In the genomic region with DNA sequence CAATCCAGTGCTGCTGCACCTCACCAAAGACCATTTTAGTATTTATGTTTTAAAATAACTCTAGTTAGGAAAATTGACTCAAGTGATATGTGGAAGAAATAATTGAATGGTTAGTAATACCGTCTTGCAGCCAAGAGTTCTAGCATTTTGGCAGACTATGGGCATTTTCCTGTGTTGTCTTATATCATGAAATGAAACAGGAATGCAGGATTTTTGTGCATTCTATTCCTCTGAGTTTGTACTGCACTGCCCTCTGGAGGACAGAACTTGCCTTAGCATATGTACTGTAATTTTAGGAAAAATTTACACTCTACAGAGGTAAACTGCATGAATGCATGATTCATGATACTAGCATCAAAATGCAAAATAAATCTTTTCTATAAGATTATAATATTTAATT, we compare ENCODE assay signal across 8 mouse cellular contexts.
DNase-seq lines count a peak whose midpoint lies in the region; ATAC-seq and TF ChIP-seq lines count a peak whose summit lies in the region.

No protein-coding gene starts in this region.

- no peak overlapping the region for H3K27ac ChIP-seq in intestine, embryonic 14.5 days (ENCODE audit: low read depth)
- no peak overlapping the region for H3K27ac ChIP-seq in intestine, embryonic 15.5 days
- H3K27ac ChIP-seq in limb, embryonic 14.5 days (replicated peaks; ENCODE audit: low read depth, low read length), result no peak overlapping the region

- no peak overlapping the region for H3K4me2 ChIP-seq in intestine, embryonic 14.5 days (ENCODE audit: low read length)
- no peak overlapping the region for H3K4me2 ChIP-seq in intestine, embryonic 15.5 days (replicated peaks)
- no peak overlapping the region for H3K4me2 ChIP-seq in limb, embryonic 14.5 days (replicated peaks; ENCODE audit: low read depth, low read length, severe bottlenecking)

- no peaks in the 10 kb centered on the region for H3K27me3 ChIP-seq in intestine, embryonic 14.5 days (replicated peaks; ENCODE audit: control insufficient read depth, insufficient read depth, low read length)
- no peaks in the 10 kb centered on the region for H3K27me3 ChIP-seq in intestine, embryonic 15.5 days (replicated peaks)
- no peaks in the 10 kb centered on the region for H3K27me3 ChIP-seq in limb, embryonic 14.5 days (ENCODE audit: control insufficient read depth, insufficient read depth, low read length)

- H3K4me1 ChIP-seq in intestine, embryonic 14.5 days (replicated peaks; ENCODE audit: control insufficient read depth, insufficient read depth, low read length), result no peaks in the 10 kb centered on the region
- H3K4me1 ChIP-seq in intestine, embryonic 15.5 days (replicated peaks), result no peaks in the 10 kb centered on the region
- H3K4me1 ChIP-seq in limb, embryonic 14.5 days (ENCODE audit: control insufficient read depth, insufficient read depth, low read length), result no peaks in the 10 kb centered on the region

- no peak overlapping the region for H3K9ac ChIP-seq in intestine, embryonic 14.5 days (ENCODE audit: low read length)
- no peak overlapping the region for H3K9ac ChIP-seq in intestine, embryonic 15.5 days
- H3K9ac ChIP-seq in limb, embryonic 14.5 days (ENCODE audit: low read depth, low read length, severe bottlenecking), result no peak overlapping the region

- no peak for TF ChIP-seq POLR2A in limb, embryonic 14.5 days (IDR thresholded peaks at IDR 0.05; ENCODE audit: borderline replicate concordance, extremely low read depth, insufficient read depth, insufficient read length)

- no peak; the same call in 1 of the 2 replicates for ATAC-seq in intestine, embryonic 14.5 days (replicated peaks; ENCODE audit: low FRiP score, low TSS enrichment, low read depth)
- ATAC-seq in intestine, embryonic 15.5 days, result no peak; the same call in 1 of the 2 replicates
- ATAC-seq in limb, embryonic 14.5 days (ENCODE audit: low FRiP score, low read depth), result peak; percentile 57
- no peak for ATAC-seq in monocyte, adult 5-6 weeks (replicated peaks; ENCODE audit: insufficient number of reproducible peaks, low FRiP score, low TSS enrichment, poor library complexity, severe bottlenecking)

- no peaks in the 10 kb centered on the region for H3K9me3 ChIP-seq in intestine, embryonic 14.5 days (ENCODE audit: control insufficient read depth, low read length)
- H3K9me3 ChIP-seq in intestine, embryonic 15.5 days, result no peaks in the 10 kb centered on the region
- H3K9me3 ChIP-seq in limb, embryonic 14.5 days (ENCODE audit: control insufficient read depth, low read length), result no peaks in the 10 kb centered on the region

- H3K4me3 ChIP-seq in intestine, embryonic 14.5 days (ENCODE audit: low read depth, low read length), result no peak overlapping the region
- no peak overlapping the region for H3K4me3 ChIP-seq in intestine, embryonic 15.5 days (replicated peaks)
- no peak overlapping the region for H3K4me3 ChIP-seq in limb, embryonic 14.5 days (replicated peaks; ENCODE audit: low read length)

- 19% methylated on average over 1 of the region's 1 CpGs for WGBS in intestine, embryonic 14.5 days
- WGBS in intestine, embryonic 15.5 days, result 34% methylated on average over 1 of the region's 1 CpGs
- WGBS in limb, embryonic 14.5 days, result 27% methylated on average over 1 of the region's 1 CpGs

- DNase-seq in intestine, embryonic 14.5 days (ENCODE audit: low spot score), result peak; percentile 60
- peak; percentile 84 for DNase-seq in NIH3T3 (ENCODE audit: low read depth)
- peak; percentile 34 to 73 for DNase-seq in cerebellum, postnatal 25 days
- DNase-seq in induced T-regulatory cell, adult 2 months (ENCODE audit: low read depth), result peak; percentile 8
- peak; percentile 83 for DNase-seq in limb, embryonic 14.5 days (ENCODE audit: low spot score)
- DNase-seq in right cerebral cortex, postnatal 36 days (ENCODE audit: low spot score in 2 of 2), result peak; percentile 11 to 14

- no peaks in the 10 kb centered on the region for H3K36me3 ChIP-seq in intestine, embryonic 14.5 days (ENCODE audit: control insufficient read depth, insufficient read depth, low read length)
- no peaks in the 10 kb centered on the region for H3K36me3 ChIP-seq in intestine, embryonic 15.5 days
- no peaks in the 10 kb centered on the region for H3K36me3 ChIP-seq in limb, embryonic 14.5 days (ENCODE audit: control insufficient read depth, insufficient read depth, low read length)

Comparison
In these comparisons a context has a peak if more than half of its experiments do, and no peak if none do; other contexts are left out.
1. DNase-seq: peak in every context shown above with its lines; median percentile 84 in NIH3T3; 83 in limb, embryonic 14.5 days; 60 in intestine, embryonic 14.5 days; 54 in cerebellum, postnatal 25 days; 12 in right cerebral cortex, postnatal 36 days; 8 in induced T-regulatory cell, adult 2 months.